Mouse (Mus musculus) liver, postnatal 0 days (tissue): ENCODE results near the gene Olfr1364. TPM values are rescaled to one million over a fixed set of nuclear protein-coding genes. Genes with fewer than 3 reads are reported as not detected.
A peak's percentile ranks its signal among the peaks of the same experiment; 100 is the strongest.

Experiments used
- ATAC-seq: fragments of 200-750 bp; cut with Nextera tagmentation; 2 replicates; pipeline ENCODE4 v1.8.0; 2017; ENCODE audit warnings: mild to moderate bottlenecking, moderate library complexity
- DNase-seq: peaks from one replicate; pipeline ENCODE4 v3.0.0-alpha.2; 2016
- H3K27ac ChIP-seq: fragments of 300-500 bp; sonication (generic); 2 replicates; pipeline ENCODE4 v1.5.1; 2014; ENCODE audit warnings: antibody characterized with exemption, moderate library complexity, mild to moderate bottlenecking, low read depth
- H3K27me3 ChIP-seq: fragments of 300-500 bp; sonication (generic); 2 replicates; pipeline ENCODE4 v1.6.1; 2014; ENCODE audit warnings: low read length, control low read depth, mixed read lengths; ENCODE audit not compliant: insufficient read depth
- H3K36me3 ChIP-seq: fragments of 300-500 bp; sonication (generic); replicated peaks from 2 replicates; pipeline ENCODE4 v1.6.1; 2014; ENCODE audit warnings: mild to moderate bottlenecking, control low read depth, low read length, moderate library complexity, mixed read lengths; ENCODE audit not compliant: insufficient read depth
- H3K4me1 ChIP-seq: fragments of 300-500 bp; sonication (generic); 2 replicates; pipeline ENCODE4 v1.6.1; 2014; ENCODE audit warnings: antibody characterized with exemption, mild to moderate bottlenecking, control low read depth; ENCODE audit not compliant: insufficient read depth
- H3K4me2 ChIP-seq: fragments of 300-500 bp; sonication (generic); 2 replicates; pipeline ENCODE4 v1.6.1; 2014; ENCODE audit warnings: low read depth, mild to moderate bottlenecking, low read length, moderate library complexity, mixed read lengths
- H3K4me3 ChIP-seq: fragments of 300-500 bp; sonication (generic); 2 replicates; pipeline ENCODE4 v1.5.1; 2014; ENCODE audit warnings: low read depth, low read length
- H3K9ac ChIP-seq: fragments of 300-500 bp; sonication (generic); replicated peaks from 2 replicates; pipeline ENCODE4 v1.6.1; 2014; ENCODE audit warnings: mild to moderate bottlenecking, moderate library complexity
- H3K9me3 ChIP-seq: fragments of 300-500 bp; sonication (generic); 2 replicates; pipeline ENCODE4 v1.6.1; 2016; ENCODE audit warnings: mild to moderate bottlenecking, control low read depth, low read length, mixed read lengths
- CTCF ChIP-seq: sonication (generic); IDR thresholded peaks from 2 replicates; pipeline ENCODE4 v1.5.1; 2016; ENCODE audit warnings: antibody characterized with exemption, low read depth
- EP300 ChIP-seq: IDR thresholded peaks from 2 replicates; pipeline ENCODE4 v1.6.1; 2016; ENCODE audit warnings: antibody characterized with exemption, low read depth, mild to moderate bottlenecking
- WGBS: fragments of 180-500 bp; shearing (Covaris S2); extraction: QIAGEN DNeasy Blood & Tissue Kit; methylation state at CpG from one replicate; pipeline ENCODE4 v1.1.7; 2014; ENCODE audit not compliant: insufficient replicate concordance; 5-methylcytosine and 5-hydroxymethylcytosine counted together
- polyA plus RNA-seq: library from polyadenylated mRNA; unstranded; fragments of >200 nt; fragmentation: Nextera tagmentation; extraction: Ambion mirVana; gene quantifications from 2 replicates; pipeline ENCODE4 v1.2.1, GENCODE M21; 2015

The Olfr1364 gene
- not detected in 2 replicates for polyA plus RNA-seq

DNA sequence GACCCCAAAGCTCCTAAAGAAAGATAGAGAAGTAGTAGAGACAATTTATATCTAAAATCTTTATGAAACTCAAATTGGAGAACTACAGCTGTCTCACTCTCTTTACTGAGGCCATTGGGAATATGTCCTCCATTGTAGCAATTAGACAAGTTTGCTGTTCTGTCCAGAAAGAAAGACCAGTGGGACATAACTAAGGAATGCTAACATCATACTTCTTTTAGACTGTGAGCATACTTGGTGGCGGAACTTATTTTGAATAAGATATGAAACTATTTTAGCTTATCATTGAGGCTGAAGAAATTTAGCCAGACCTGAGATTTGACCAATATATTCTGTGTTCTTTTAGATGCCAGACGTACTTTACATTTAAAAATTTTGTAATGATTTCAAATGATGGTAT, at the start of gene Olfr1364:
Gene Olfr1364 (minus strand): TSS at position 101 of the 400 bp plus-strand sequence.
- DNase-seq (no peak), ATAC-seq (no peak)
- Histone ChIP-seq H3K4me3 (no peak within 1 kb of the TSS), H3K27ac (no peak within 1 kb of the TSS), H3K27me3 (no peaks in the 10 kb centered on the region), H3K9me3 (no peaks in the 10 kb centered on the region), H3K4me1 (no peaks in the 10 kb centered on the region), H3K4me2 (no peak within 1 kb of the TSS), H3K36me3 (no peaks in the 10 kb centered on the region), H3K9ac (no peak within 1 kb of the TSS)
- 79% methylated on average over 2 of the region's 2 CpGs for WGBS
- TF ChIP-seq EP300 (no peak), CTCF (no peak)

DNA sequence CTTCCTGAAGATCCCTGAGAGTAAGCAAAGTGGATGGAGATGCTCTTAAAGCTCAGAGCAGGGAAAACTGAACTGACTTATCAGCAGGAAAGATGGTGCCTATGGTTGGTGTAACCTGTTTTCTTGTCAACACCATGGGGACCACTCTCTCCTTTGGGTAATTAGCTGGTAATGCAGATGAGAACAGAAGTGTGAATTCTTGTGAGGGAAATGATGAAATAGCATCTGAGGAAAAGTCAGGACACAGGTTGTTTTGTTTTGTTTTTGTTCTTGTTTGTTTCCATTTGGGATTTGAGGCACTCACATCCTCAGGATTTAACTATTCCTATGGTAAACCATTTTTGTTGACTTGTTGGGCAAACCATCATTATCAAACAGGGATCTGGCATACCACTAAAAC, 32.4 kb upstream of the Olfr1364 start, which contains the start of gene Olfr1362:
Gene Olfr1362 (minus strand): TSS at position 101 of the 400 bp plus-strand sequence.
- Histone ChIP-seq H3K27ac (no peak within 1 kb of the TSS), H3K4me2 (no peak within 1 kb of the TSS)
- TF ChIP-seq CTCF (no peak), EP300 (no peak)

DNA sequence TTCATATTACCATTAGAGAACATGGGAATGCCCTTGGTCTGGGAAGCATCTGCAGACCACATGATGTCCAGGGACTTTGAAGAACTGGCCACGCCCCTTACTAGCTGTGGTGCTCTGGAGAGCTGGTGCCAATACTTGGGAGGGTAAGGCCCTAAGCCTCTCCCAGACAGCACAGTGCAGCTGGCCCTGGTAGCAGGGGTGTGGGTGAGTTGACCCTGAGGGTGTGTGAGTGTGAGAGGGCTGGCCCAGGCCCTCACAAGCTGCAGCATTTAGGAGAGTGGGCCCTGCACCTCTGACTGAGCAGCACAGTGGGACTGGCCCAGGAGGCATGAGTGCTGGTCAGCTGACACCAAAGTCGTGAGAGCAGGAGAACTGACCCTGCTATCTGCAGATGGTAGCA, 10.1 kb upstream of the Olfr1364 start:
- TF ChIP-seq EP300: no peak
- TF ChIP-seq CTCF: no peak
- Histone ChIP-seq H3K4me2 (no peak overlapping the region), H3K36me3 (no peaks in the 10 kb centered on the region), H3K9ac (no peak overlapping the region), H3K9me3 (no peaks in the 10 kb centered on the region; the same call in 1 of the 2 replicates), H3K4me3 (no peak overlapping the region), H3K4me1 (no peaks in the 10 kb centered on the region), H3K27ac (no peak overlapping the region), H3K27me3 (no peaks in the 10 kb centered on the region)
- 54% methylated on average over 2 of the region's 2 CpGs for WGBS
- no peak for DNase-seq
- ATAC-seq: no peak

More for the DNA sequence above, 32.4 kb upstream of the Olfr1364 start, which contains the start of gene Olfr1362:
- Histone ChIP-seq H3K36me3 (no peaks in the 10 kb centered on the region), H3K9ac (no peak within 1 kb of the TSS), H3K4me3 (no peak within 1 kb of the TSS), H3K4me1 (no peaks in the 10 kb centered on the region), H3K27me3 (no peaks in the 10 kb centered on the region), H3K9me3 (no peaks in the 10 kb centered on the region)
- ATAC-seq (no peak), DNase-seq (no peak)

DNA sequence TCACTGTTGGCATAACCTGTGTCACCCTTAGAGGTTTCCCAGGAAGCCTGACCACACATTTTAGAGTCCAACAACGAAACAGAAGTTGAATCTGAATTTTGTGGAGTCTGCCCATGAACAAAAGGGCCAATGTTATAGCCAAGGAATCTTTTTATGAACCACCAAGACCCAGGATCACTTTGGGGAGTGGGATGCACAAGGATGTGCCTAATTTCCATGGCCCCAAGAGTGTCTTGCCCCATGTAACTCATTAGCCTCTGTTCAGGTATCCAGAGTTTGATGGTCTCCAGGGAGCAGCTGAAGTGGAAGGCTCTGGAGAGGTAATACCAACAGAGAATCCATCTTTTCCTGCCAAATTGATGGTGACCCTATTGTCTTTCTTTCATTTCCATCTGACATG, 21.8 kb downstream of the Olfr1364 start, which contains the start of gene Olfr1535:
Gene Olfr1535 (minus strand): TSS at position 101 of the 400 bp plus-strand sequence.
- H3K36me3 ChIP-seq: no peaks in the 10 kb centered on the region
- H3K27ac ChIP-seq: no peak within 1 kb of the TSS
- H3K9ac ChIP-seq: no peak within 1 kb of the TSS
- no peak for ATAC-seq
- TF ChIP-seq EP300 (no peak), CTCF (no peak)
- H3K27me3 ChIP-seq: no peaks in the 10 kb centered on the region
- no peak for DNase-seq
- WGBS: 33% methylated on average over 1 of the region's 1 CpGs
- H3K9me3 ChIP-seq: no peaks in the 10 kb centered on the region
- no peak within 1 kb of the TSS for H3K4me2 ChIP-seq
- H3K4me1 ChIP-seq: no peaks in the 10 kb centered on the region
- no peak within 1 kb of the TSS for H3K4me3 ChIP-seq

DNA sequence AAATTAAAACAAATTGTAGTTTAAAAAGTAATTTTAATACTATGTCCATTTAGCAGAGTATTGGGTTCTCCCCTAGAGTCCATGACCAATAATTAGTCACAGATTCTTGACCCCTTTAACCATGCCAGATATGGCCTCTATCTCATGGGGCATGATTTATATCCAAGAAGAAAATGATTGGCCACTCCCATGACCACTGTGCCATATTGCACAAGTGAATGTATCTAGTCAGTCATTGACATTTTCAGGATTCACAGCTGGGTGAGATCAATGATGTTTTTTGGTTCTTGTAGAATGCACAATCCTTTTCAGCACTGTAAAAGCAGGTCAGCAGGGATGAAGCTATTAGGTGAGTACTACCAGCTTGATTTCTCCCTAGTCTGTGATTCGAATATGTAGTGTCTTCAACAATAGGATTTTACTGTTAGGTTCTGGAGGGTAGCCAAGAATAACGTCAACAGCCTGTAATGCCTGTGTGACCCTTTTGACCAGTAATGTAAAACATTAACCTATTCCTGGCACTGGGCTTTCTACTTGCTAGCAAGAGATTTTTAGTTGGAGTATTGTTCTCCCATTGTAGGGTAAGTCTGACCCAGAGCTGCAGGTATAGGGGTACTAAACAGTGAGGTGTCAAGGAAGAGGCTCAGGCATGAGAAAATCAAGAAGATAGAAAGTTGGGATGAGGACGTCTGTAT, 31.0 kb downstream of the Olfr1364 start:
- Histone ChIP-seq H3K4me1 (no peaks in the 10 kb centered on the region; the same call in 1 of the 2 replicates), H3K27me3 (no peaks in the 10 kb centered on the region), H3K27ac (peak overlapping the region; percentile 29; the same call in 1 of the 2 replicates), H3K9me3 (no peaks in the 10 kb centered on the region), H3K9ac (no peak overlapping the region), H3K4me2 (peak overlapping the region; percentile 34), H3K36me3 (no peaks in the 10 kb centered on the region), H3K4me3 (no peak overlapping the region)
- 50% methylated on average over 3 of the region's 3 CpGs for whole genome bisulfite sequencing
- DNase-seq: peak; percentile 14
- no peak for TF ChIP-seq EP300
- TF ChIP-seq CTCF: no peak
- peak; percentile 91 for ATAC-seq

DNA sequence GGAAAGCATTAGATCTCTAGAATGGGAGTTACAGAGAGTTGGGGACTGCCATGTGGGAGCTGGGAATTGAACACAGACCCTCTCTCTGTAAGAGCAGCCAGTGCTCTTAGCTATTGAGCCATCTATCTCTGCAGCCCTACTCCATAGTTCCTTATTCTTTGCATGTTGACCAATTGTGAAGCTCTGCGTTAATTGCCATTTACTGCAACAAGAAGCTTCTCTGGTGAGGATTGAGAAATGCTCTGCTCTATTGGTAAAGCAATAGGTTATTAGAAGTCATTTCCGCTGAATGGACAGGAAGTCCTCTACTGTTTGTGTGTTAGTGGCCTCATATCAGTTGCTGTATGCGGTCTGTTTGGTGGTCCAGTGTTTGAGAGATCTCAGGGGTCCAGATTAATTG, 32.1 kb downstream of the Olfr1364 start:
- H3K27ac ChIP-seq: no peak overlapping the region
- H3K36me3 ChIP-seq: no peaks in the 10 kb centered on the region
- ATAC-seq (peak; percentile 48; the same call in 1 of the 2 replicates), DNase-seq (no peak)
- no peaks in the 10 kb centered on the region; the same call in 1 of the 2 replicates for H3K4me1 ChIP-seq
- no peaks in the 10 kb centered on the region for H3K9me3 ChIP-seq
- no peak overlapping the region for H3K4me3 ChIP-seq
- TF ChIP-seq CTCF (no peak), EP300 (no peak)
- H3K9ac ChIP-seq: no peak overlapping the region
- no peaks in the 10 kb centered on the region for H3K27me3 ChIP-seq
- no peak overlapping the region for H3K4me2 ChIP-seq
- 60% methylated on average over 3 of the region's 3 CpGs for WGBS

DNA sequence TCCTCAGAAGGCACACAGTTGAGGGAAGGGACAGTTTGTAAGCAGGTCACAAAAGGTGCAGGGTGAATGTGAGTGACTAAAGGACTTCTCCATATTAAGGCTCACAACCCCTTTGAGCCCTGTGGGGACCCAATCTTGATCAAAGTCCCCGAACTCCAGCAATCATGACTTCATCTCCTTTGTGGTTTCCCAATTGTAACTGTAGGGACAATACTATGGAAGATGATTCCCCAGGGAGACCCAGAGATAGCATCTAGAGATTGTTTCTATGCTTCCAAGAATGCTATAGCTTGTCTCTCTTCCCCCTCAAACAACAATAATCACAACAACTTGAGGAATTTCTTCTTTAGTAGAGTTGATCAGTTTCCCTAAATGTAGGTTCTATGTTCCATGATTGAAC, 38.9 kb downstream of the Olfr1364 start, which contains the start of gene Olfr1366:
Gene Olfr1366 (minus strand): TSS at position 101 of the 400 bp plus-strand sequence.
- WGBS: 58% methylated on average over 1 of the region's 1 CpGs
- TF ChIP-seq CTCF (no peak), EP300 (no peak)
- Histone ChIP-seq H3K27ac (no peak within 1 kb of the TSS), H3K9me3 (no peaks in the 10 kb centered on the region), H3K4me2 (no peak within 1 kb of the TSS), H3K4me3 (no peak within 1 kb of the TSS), H3K9ac (no peak within 1 kb of the TSS), H3K4me1 (no peaks in the 10 kb centered on the region), H3K36me3 (no peaks in the 10 kb centered on the region), H3K27me3 (no peaks in the 10 kb centered on the region)
- DNase-seq: no peak
- ATAC-seq: no peak
